Mouse (Mus musculus) embryonic facial prominence, embryonic 12.5 days (tissue): Measurements from ENCODE around the gene Mgst3. TPM values are rescaled to one million over a fixed set of nuclear protein-coding genes. Genes with fewer than 3 reads are reported as not detected.

Experiments used
- ATAC-seq: fragments of 200-750 bp; cut with Nextera tagmentation; 2 replicates; pipeline ENCODE4 v1.8.0; 2017; ENCODE audit not compliant: insufficient number of reproducible peaks, insufficient read depth, low FRiP score, low TSS enrichment
- H3K27ac ChIP-seq: fragments of 300-500 bp; sonication (generic); 2 replicates; pipeline ENCODE4 v1.5.1; 2016; ENCODE audit warnings: mild to moderate bottlenecking
- H3K27me3 ChIP-seq: fragments of 300-500 bp; sonication (generic); 2 replicates; pipeline ENCODE4 v1.6.1; 2016; ENCODE audit warnings: mild to moderate bottlenecking, moderate library complexity
- H3K36me3 ChIP-seq: fragments of 300-500 bp; sonication (generic); 2 replicates; pipeline ENCODE4 v1.6.1; 2016; ENCODE audit warnings: mild to moderate bottlenecking
- H3K4me1 ChIP-seq: fragments of 300-500 bp; sonication (generic); 2 replicates; pipeline ENCODE4 v1.6.1; 2016
- H3K4me2 ChIP-seq: fragments of 300-500 bp; sonication (generic); replicated peaks from 2 replicates; pipeline ENCODE4 v1.6.1; 2016; ENCODE audit warnings: mild to moderate bottlenecking, moderate library complexity
- H3K4me3 ChIP-seq: fragments of 300-500 bp; sonication (generic); 2 replicates; pipeline ENCODE4 v1.5.1; 2016; ENCODE audit warnings: mild to moderate bottlenecking
- H3K9ac ChIP-seq: fragments of 300-500 bp; sonication (generic); 2 replicates; pipeline ENCODE4 v1.6.1; 2016; ENCODE audit warnings: mild to moderate bottlenecking, moderate library complexity
- H3K9me3 ChIP-seq: fragments of 300-500 bp; sonication (generic); 2 replicates; pipeline ENCODE4 v1.6.1; 2016; ENCODE audit warnings: mild to moderate bottlenecking, moderate library complexity
- WGBS: fragments of 180-500 bp; shearing (Covaris S2); methylation state at CpG from one replicate; pipeline ENCODE4 v1.1.7; 2016; 5-methylcytosine and 5-hydroxymethylcytosine counted together
- polyA plus RNA-seq: library from polyadenylated mRNA; unstranded; fragments of >200 nt; fragmentation: Nextera tagmentation; extraction: Ambion mirVana; gene quantifications from 2 replicates; pipeline ENCODE4 v1.2.1, GENCODE M21; 2016

Mgst3 gene
- polyA plus RNA-seq, 1 experiment from 2014 or later = 40.8 TPM

- no peaks in the 10 kb centered on the region for H3K36me3 ChIP-seq
- H3K9ac ChIP-seq = no peak overlapping the region
- H3K4me3 ChIP-seq = no peak overlapping the region
- no peak overlapping the region for H3K4me2 ChIP-seq
- 0 out of 2 replicates have a peak, but pooled peaks cover 7% of the 10 kb centered on the region for H3K27me3 ChIP-seq
- no peaks in the 10 kb centered on the region for H3K9me3 ChIP-seq
- H3K27ac ChIP-seq = no peak overlapping the region
- no peak for ATAC-seq
- WGBS = 74% methylated on average over 2 of the region's 2 CpGs
- H3K4me1 ChIP-seq = no peaks in the 10 kb centered on the region
Observed at GRCm38 (mm10) chr1:167387310-167387709, 6.3 kb downstream of the Mgst3 start.

DNA sequence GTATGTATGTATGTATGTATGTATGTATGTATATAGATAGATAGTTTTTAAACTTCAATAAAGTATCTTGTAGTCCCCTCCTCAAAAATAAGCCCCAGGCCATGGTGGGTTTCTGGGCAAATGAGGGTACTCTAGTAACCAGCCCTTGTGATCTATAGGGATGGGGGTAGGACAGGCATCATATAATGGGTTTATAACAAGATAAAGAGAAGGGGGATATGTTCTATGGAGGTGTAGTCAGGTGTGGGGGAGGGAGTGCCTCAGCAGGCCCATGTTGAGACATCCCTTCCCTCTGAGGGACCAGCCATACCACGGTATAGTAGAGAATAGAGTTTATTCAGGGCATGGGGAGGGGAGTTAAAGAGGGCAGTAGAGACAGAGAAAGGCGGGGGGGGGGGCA is 7.2 kb downstream of the Mgst3 start:
- Histone ChIP-seq H3K27me3 (0 out of 2 replicates have a peak, but pooled peaks cover 3% of the 10 kb centered on the region), H3K4me2 (no peak overlapping the region), H3K4me3 (no peak overlapping the region), H3K27ac (no peak overlapping the region), H3K36me3 (no peaks in the 10 kb centered on the region), H3K9me3 (no peaks in the 10 kb centered on the region), H3K9ac (no peak overlapping the region), H3K4me1 (no peaks in the 10 kb centered on the region)
- 47% methylated on average over 1 of the region's 2 CpGs for WGBS
- ATAC-seq = no peak

GRCm38 (mm10) chr1:167385636-167386035 is 8.0 kb downstream of the Mgst3 start:
- Histone ChIP-seq H3K9me3 (no peaks in the 10 kb centered on the region), H3K4me3 (no peak overlapping the region), H3K4me1 (no peaks in the 10 kb centered on the region), H3K4me2 (no peak overlapping the region), H3K27ac (no peak overlapping the region), H3K9ac (no peak overlapping the region), H3K27me3 (no peaks in the 10 kb centered on the region), H3K36me3 (no peaks in the 10 kb centered on the region)
- WGBS = 59% methylated on average over 5 of the region's 5 CpGs
- no peak for ATAC-seq

GRCm38 (mm10) chr1:167385211-167385610 is 8.4 kb downstream of the Mgst3 start:
- 87% methylated on average over 2 of the region's 2 CpGs for WGBS
- no peak for ATAC-seq
- Histone ChIP-seq H3K4me1 (no peaks in the 10 kb centered on the region), H3K9ac (no peak overlapping the region), H3K36me3 (no peaks in the 10 kb centered on the region), H3K4me3 (no peak overlapping the region), H3K4me2 (no peak overlapping the region), H3K27ac (no peak overlapping the region), H3K9me3 (no peaks in the 10 kb centered on the region), H3K27me3 (no peaks in the 10 kb centered on the region)

- no peak overlapping the region for H3K4me2 ChIP-seq
- H3K9ac ChIP-seq = no peak overlapping the region
- H3K27ac ChIP-seq = no peak overlapping the region
- H3K4me1 ChIP-seq = no peaks in the 10 kb centered on the region
- no peak for ATAC-seq
- H3K27me3 ChIP-seq = no peaks in the 10 kb centered on the region
- no peak overlapping the region for H3K4me3 ChIP-seq
- no peaks in the 10 kb centered on the region for H3K36me3 ChIP-seq
- H3K9me3 ChIP-seq = no peaks in the 10 kb centered on the region
- 55% methylated on average over 3 of the region's 3 CpGs for WGBS
Observed at GRCm38 (mm10) chr1:167384156-167384555, 9.5 kb downstream of the Mgst3 start.

- no peaks in the 10 kb centered on the region for H3K27me3 ChIP-seq
- 90% methylated on average over 5 of the region's 5 CpGs for WGBS
- H3K36me3 ChIP-seq = no peaks in the 10 kb centered on the region
- H3K27ac ChIP-seq = no peak overlapping the region
- no peak overlapping the region for H3K4me3 ChIP-seq
- H3K4me2 ChIP-seq = no peak overlapping the region
- ATAC-seq = no peak
- H3K9ac ChIP-seq = no peak overlapping the region
- H3K4me1 ChIP-seq = 0 out of 2 replicates have a peak, but pooled peaks cover under 1% of the 10 kb centered on the region
- no peaks in the 10 kb centered on the region for H3K9me3 ChIP-seq
Observed at GRCm38 (mm10) chr1:167383178-167383577, 10.5 kb downstream of the Mgst3 start.

- ATAC-seq = no peak
- no peak overlapping the region for H3K4me2 ChIP-seq
- H3K9me3 ChIP-seq = no peaks in the 10 kb centered on the region
- H3K4me1 ChIP-seq = 0 out of 2 replicates have a peak, but pooled peaks cover 5% of the 10 kb centered on the region
- H3K27me3 ChIP-seq = no peaks in the 10 kb centered on the region
- no peak overlapping the region for H3K9ac ChIP-seq
- H3K27ac ChIP-seq = no peak overlapping the region
- WGBS = 89% methylated on average over 5 of the region's 5 CpGs
- H3K36me3 ChIP-seq = no peaks in the 10 kb centered on the region
- no peak overlapping the region for H3K4me3 ChIP-seq
Observed at GRCm38 (mm10) chr1:167382763-167383162, 10.9 kb downstream of the Mgst3 start.

GRCm38 (mm10) chr1:167382316-167382715 is 11.3 kb downstream of the Mgst3 start:
- no peaks in the 10 kb centered on the region for H3K9me3 ChIP-seq
- WGBS = 80% methylated on average over 7 of the region's 7 CpGs
- ATAC-seq = no peak

DNA sequence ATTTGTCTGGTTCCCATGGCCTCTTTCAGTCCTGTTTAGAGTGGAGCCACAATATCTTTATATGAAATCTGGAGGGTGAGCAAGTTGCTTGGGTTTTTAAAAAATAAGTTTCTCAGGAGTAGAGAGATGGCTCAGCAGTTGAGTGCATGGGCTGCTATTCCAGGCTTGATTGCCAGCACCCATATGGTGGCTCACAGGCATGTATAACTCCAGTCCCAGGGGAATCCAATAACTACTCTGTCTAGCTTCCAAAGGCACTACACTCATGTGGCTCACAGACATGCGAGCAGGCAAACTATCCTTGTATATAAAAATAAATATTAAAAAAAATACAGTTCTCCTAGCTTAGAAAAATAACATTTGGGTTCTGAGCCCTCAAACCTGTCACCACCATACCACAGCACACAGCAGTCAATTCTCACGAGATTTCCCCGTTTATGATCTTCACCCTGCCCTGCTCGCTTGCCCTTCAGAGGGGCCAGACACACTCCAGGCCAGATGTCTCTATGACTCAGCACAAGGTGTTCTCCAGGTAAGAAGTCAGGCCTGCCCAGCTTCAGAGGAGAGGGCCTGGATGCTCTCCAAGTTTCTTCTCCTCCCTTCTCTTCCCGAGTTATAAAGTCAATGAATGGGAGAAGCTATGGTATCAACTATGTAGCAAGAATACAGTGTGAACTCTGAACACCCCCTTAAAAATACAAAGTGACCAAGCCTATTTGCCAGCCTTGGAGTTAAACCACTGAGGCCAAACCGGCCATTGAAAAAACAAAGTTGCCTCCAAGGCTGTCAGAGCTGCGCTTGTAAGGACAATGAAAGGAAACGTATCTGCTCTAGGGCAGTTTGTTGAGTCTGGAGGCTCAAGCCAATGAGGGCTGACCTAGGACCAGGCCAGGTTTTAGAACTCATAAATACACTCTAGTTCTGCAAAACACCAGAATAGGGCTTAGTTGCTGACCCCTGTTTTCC is 12.3 kb downstream of the Mgst3 start:
- Histone ChIP-seq H3K36me3 (no peaks in the 10 kb centered on the region), H3K4me3 (no peak overlapping the region), H3K9ac (no peak overlapping the region), H3K4me1 (0 out of 2 replicates have a peak, but pooled peaks cover 5% of the 10 kb centered on the region), H3K27me3 (no peaks in the 10 kb centered on the region), H3K4me2 (no peak overlapping the region), H3K9me3 (no peaks in the 10 kb centered on the region), H3K27ac (no peak overlapping the region)
- ATAC-seq = no peak
- WGBS = 80% methylated on average over 8 of the region's 8 CpGs

More at GRCm38 (mm10) chr1:167382316-167382715, 11.3 kb downstream of the Mgst3 start:
- Histone ChIP-seq H3K9ac (no peak overlapping the region), H3K27me3 (no peaks in the 10 kb centered on the region), H3K4me2 (no peak overlapping the region), H3K4me1 (0 out of 2 replicates have a peak, but pooled peaks cover 5% of the 10 kb centered on the region), H3K4me3 (no peak overlapping the region), H3K27ac (no peak overlapping the region), H3K36me3 (no peaks in the 10 kb centered on the region)

- Histone ChIP-seq H3K4me2 (no peak overlapping the region), H3K27me3 (no peaks in the 10 kb centered on the region), H3K9ac (no peak overlapping the region), H3K4me1 (0 out of 2 replicates have a peak, but pooled peaks cover 5% of the 10 kb centered on the region), H3K9me3 (no peaks in the 10 kb centered on the region), H3K27ac (no peak overlapping the region), H3K36me3 (no peaks in the 10 kb centered on the region), H3K4me3 (no peak overlapping the region)
- WGBS = 82% methylated on average over 2 of the region's 2 CpGs
- ATAC-seq = no peak
Observed at GRCm38 (mm10) chr1:167380223-167380622, 13.4 kb downstream of the Mgst3 start.

GRCm38 (mm10) chr1:167379751-167380150 is 13.9 kb downstream of the Mgst3 start:
- H3K36me3 ChIP-seq = no peaks in the 10 kb centered on the region
- no peaks in the 10 kb centered on the region for H3K9me3 ChIP-seq
- no peak for ATAC-seq
- no peak overlapping the region for H3K27ac ChIP-seq
- WGBS = 68% methylated on average over 5 of the region's 5 CpGs
- H3K4me2 ChIP-seq = no peak overlapping the region
- no peak overlapping the region for H3K4me3 ChIP-seq
- H3K9ac ChIP-seq = no peak overlapping the region
- H3K4me1 ChIP-seq = 0 out of 2 replicates have a peak, but pooled peaks cover 7% of the 10 kb centered on the region
- no peaks in the 10 kb centered on the region for H3K27me3 ChIP-seq

DNA sequence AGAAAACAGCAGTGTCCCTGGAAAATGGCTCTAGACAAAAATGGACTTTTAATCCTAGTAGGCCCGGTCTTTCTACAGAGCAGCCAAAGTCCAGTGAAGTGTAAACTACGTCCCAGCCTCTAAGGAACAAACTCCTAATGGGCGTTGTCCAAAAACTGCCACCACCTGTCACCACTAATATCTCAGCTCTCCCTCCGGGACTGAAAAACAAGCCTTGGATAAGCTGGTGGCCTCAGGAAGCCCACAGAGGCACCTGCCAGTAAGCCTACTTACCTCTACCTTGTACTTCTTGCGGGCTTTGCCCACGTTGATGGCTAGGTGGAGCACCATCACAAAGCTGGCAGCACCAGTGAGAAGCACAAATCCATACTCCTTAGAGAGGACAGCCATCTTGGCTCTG is 15.6 kb downstream of the Mgst3 start:
- WGBS = 58% methylated on average over 6 of the region's 6 CpGs
- H3K9ac ChIP-seq = no peak overlapping the region
- H3K4me3 ChIP-seq = no peak overlapping the region
- ATAC-seq = no peak
- peaks cover 13% of the 10 kb centered on the region; the same call in 1 of the 2 replicates for H3K4me1 ChIP-seq
- no peaks in the 10 kb centered on the region for H3K27me3 ChIP-seq
- H3K27ac ChIP-seq = no peak overlapping the region
- H3K9me3 ChIP-seq = no peaks in the 10 kb centered on the region
- H3K4me2 ChIP-seq = no peak overlapping the region
- no peaks in the 10 kb centered on the region for H3K36me3 ChIP-seq
